Mouse (Mus musculus) neural tube, embryonic 12.5 days (tissue): ENCODE results near the gene Kctd21. TPM values are rescaled to one million over a fixed set of nuclear protein-coding genes. Genes with fewer than 3 reads are reported as not detected.

Experiments used
- ATAC-seq: fragments of 200-750 bp; cut with Nextera tagmentation; 2 replicates; pipeline ENCODE4 v1.8.0; 2017; ENCODE audit warnings: low read depth, mild to moderate bottlenecking, moderate TSS enrichment, moderate library complexity; ENCODE audit not compliant: low FRiP score
- H3K27ac ChIP-seq: fragments of 300-500 bp; sonication (generic); 2 replicates; pipeline ENCODE4 v1.5.1; 2016
- H3K27me3 ChIP-seq: fragments of 300-500 bp; sonication (generic); replicated peaks from 2 replicates; pipeline ENCODE4 v1.6.1; 2016; ENCODE audit warnings: mild to moderate bottlenecking
- H3K36me3 ChIP-seq: fragments of 300-500 bp; sonication (generic); 2 replicates; pipeline ENCODE4 v1.6.1; 2016; ENCODE audit warnings: mild to moderate bottlenecking
- H3K4me1 ChIP-seq: fragments of 300-500 bp; sonication (generic); 2 replicates; pipeline ENCODE4 v1.6.1; 2016
- H3K4me2 ChIP-seq: fragments of 300-500 bp; sonication (generic); replicated peaks from 2 replicates; pipeline ENCODE4 v1.6.1; 2016; ENCODE audit warnings: mild to moderate bottlenecking
- H3K4me3 ChIP-seq: fragments of 300-500 bp; sonication (generic); 2 replicates; pipeline ENCODE4 v1.5.1; 2016
- H3K9ac ChIP-seq: fragments of 300-500 bp; sonication (generic); 2 replicates; pipeline ENCODE4 v1.6.1; 2016; ENCODE audit warnings: mild to moderate bottlenecking
- H3K9me3 ChIP-seq: fragments of 300-500 bp; sonication (generic); 2 replicates; pipeline ENCODE4 v1.6.1; 2016; ENCODE audit warnings: mild to moderate bottlenecking
- WGBS: fragments of 180-500 bp; shearing (Covaris S2); methylation state at CpG from one replicate; pipeline ENCODE4 v1.1.7; 2016; 5-methylcytosine and 5-hydroxymethylcytosine counted together
- polyA plus RNA-seq: library from polyadenylated mRNA; unstranded; fragments of >200 nt; fragmentation: Nextera tagmentation; extraction: Ambion mirVana; gene quantifications from 2 replicates; pipeline ENCODE4 v1.2.1, GENCODE M21; 2016

The Kctd21 gene
- polyA plus RNA-seq, 1 experiment from 2014 or later = 7.0 TPM

- Histone ChIP-seq H3K9me3 (no peaks in the 10 kb centered on the region), H3K27ac (no peak overlapping the region), H3K9ac (no peak overlapping the region), H3K4me1 (no peaks in the 10 kb centered on the region), H3K4me3 (no peak overlapping the region), H3K4me2 (no peak overlapping the region), H3K27me3 (no peaks in the 10 kb centered on the region), H3K36me3 (peaks cover 7% of the 10 kb centered on the region)
- ATAC-seq = no peak
- 87% methylated on average over 11 of the region's 11 CpGs for WGBS
Observed at GRCm38 (mm10) chr7:97351792-97352513, 19.8 kb downstream of the Kctd21 start.

DNA sequence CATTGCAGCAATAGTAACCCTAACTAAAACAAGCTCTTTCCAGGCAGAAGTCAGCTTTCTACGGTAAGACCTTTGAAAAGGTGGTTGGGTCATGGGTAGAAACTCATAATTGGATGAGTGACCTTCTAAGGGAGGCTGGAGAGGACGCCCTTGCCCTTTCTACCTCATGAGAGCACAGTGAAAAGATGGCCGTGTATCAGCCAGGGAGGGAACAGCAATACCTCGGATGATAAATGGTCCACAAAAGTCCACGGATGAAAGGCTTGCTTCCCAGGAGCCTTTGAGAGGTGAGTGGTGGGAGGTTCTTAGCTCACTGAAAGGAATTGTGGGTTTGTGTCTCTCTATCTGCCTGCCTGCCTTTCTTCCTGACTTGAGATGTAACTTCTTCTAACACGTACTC, 21.2 kb downstream of the Kctd21 start:
- no peaks in the 10 kb centered on the region for H3K27me3 ChIP-seq
- H3K4me1 ChIP-seq = no peaks in the 10 kb centered on the region
- H3K4me2 ChIP-seq = no peak overlapping the region
- no peaks in the 10 kb centered on the region for H3K36me3 ChIP-seq
- H3K4me3 ChIP-seq = no peak overlapping the region
- ATAC-seq = no peak
- WGBS = 85% methylated on average over 6 of the region's 6 CpGs
- no peak overlapping the region for H3K9ac ChIP-seq
- no peak overlapping the region for H3K27ac ChIP-seq
- H3K9me3 ChIP-seq = no peaks in the 10 kb centered on the region

DNA sequence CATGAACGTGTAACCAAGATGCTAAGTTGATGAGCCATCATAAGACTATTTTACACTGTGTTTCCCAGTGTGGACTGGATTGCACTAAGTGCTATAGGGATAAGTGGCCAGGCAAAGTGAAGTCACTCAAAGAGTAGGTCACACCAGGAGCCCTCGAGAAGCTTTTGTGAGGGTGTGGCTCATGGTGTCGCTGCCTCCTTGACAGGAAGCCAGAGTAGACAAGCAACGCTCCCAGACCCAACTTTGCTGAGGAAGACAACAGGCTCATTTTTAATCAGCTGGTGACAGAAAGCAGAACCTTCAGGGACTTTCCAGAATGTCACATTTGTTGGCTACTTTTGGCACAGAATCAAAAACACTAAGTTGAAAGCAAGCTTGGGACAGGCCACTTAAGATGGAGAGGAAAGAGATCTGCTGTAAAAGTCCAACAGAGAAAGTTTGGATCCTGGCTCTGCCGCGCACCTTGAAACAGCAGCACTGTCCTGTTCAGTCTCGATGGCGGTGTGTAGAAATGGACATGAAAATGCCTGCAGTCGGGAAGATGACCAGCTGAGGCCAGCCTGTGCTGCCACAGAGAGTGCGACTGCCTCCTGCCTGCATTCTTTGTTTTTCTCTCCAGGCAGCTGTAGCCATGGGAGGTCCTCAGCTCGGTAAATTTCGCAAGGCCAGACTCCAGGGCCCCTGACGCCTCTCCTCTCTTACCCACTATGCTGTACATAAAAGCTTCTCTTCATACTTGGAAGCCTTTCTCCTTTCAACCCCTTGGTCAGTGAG, 23.1 kb downstream of the Kctd21 start:
- Histone ChIP-seq H3K27ac (no peak overlapping the region), H3K27me3 (no peaks in the 10 kb centered on the region), H3K9ac (no peak overlapping the region), H3K4me3 (no peak overlapping the region), H3K36me3 (no peaks in the 10 kb centered on the region), H3K9me3 (no peaks in the 10 kb centered on the region), H3K4me1 (no peaks in the 10 kb centered on the region), H3K4me2 (no peak overlapping the region)
- 50% methylated on average over 13 of the region's 13 CpGs for WGBS
- no peak for ATAC-seq

DNA sequence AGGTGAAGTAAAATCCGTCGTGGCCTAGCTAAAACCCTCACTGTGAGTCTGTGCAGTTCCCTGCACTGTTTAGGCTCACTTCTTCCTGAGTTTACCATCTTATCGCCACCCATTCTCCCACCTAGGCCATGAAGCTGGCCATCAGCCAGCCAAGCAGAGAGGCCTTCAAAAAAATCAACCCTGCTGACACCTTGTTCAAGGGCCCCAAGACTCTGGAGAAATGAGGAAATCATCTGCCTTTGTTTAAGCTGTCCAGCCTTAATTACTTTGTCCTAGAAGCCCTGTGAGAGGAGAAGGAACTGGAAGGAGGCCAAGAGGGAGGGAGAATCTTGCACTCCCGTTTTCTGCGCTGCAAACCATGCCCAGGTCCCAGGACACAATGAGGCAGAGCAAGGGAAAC, 24.1 kb downstream of the Kctd21 start:
- no peak for ATAC-seq
- 91% methylated on average over 5 of the region's 5 CpGs for WGBS
- no peak overlapping the region for H3K27ac ChIP-seq
- H3K4me3 ChIP-seq = no peak overlapping the region
- H3K9me3 ChIP-seq = no peaks in the 10 kb centered on the region
- no peaks in the 10 kb centered on the region for H3K27me3 ChIP-seq
- H3K4me1 ChIP-seq = no peaks in the 10 kb centered on the region
- no peak overlapping the region for H3K4me2 ChIP-seq
- no peaks in the 10 kb centered on the region for H3K36me3 ChIP-seq
- H3K9ac ChIP-seq = no peak overlapping the region

DNA sequence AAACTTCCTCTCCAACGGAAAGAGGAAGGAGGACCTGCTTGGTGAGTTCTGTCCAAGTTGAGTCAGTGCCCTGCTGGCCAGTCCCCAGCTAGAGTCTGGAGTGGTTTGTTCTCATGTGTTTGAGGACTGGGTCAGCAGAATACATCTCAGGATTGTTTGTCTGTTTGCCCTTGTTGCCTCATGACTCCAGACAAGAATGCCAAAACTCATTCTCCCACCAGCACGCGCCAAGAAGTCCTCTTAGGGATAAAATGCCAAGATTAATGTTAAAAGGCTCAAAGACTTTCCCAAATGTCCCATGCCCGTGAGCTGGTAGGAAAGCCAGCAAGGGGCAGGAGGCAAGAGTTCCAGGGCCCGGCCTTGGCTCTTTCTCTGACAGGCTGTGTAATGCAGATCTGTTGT, 24.7 kb downstream of the Kctd21 start:
- no peak overlapping the region for H3K27ac ChIP-seq
- 79% methylated on average over 5 of the region's 5 CpGs for WGBS
- H3K4me1 ChIP-seq = no peaks in the 10 kb centered on the region
- no peaks in the 10 kb centered on the region for H3K27me3 ChIP-seq
- H3K4me2 ChIP-seq = no peak overlapping the region
- H3K9ac ChIP-seq = no peak overlapping the region
- no peaks in the 10 kb centered on the region for H3K9me3 ChIP-seq
- ATAC-seq = no peak
- H3K4me3 ChIP-seq = no peak overlapping the region
- H3K36me3 ChIP-seq = no peaks in the 10 kb centered on the region

- H3K36me3 ChIP-seq = no peaks in the 10 kb centered on the region
- WGBS = 84% methylated on average over 3 of the region's 3 CpGs
Observed at GRCm38 (mm10) chr7:97357840-97358239, 25.7 kb downstream of the Kctd21 start.

DNA sequence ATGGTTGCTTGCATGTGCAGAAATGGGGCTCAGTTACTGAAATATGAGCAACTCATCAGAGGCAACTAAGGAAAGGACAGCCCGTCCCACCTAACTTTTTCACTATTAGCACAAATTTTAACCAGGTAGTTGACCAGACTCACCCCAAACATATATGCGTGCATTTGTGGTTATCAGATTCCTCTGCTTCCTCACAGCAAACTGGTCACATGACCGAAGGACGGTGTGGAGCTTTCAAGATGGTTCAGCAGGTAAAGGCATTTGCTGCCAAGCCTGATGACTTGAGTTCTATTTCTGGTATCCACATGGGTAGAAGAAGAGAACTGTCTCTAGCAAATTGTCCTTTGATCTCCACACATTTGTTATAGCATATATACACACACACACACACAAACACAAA, 26.2 kb downstream of the Kctd21 start:
- H3K9ac ChIP-seq = no peak overlapping the region
- ATAC-seq = no peak

More at GRCm38 (mm10) chr7:97357840-97358239, 25.7 kb downstream of the Kctd21 start:
- no peak for ATAC-seq
- Histone ChIP-seq H3K4me3 (no peak overlapping the region), H3K4me1 (no peaks in the 10 kb centered on the region), H3K27ac (no peak overlapping the region), H3K9ac (no peak overlapping the region), H3K4me2 (no peak overlapping the region), H3K27me3 (no peaks in the 10 kb centered on the region), H3K9me3 (no peaks in the 10 kb centered on the region)

DNA sequence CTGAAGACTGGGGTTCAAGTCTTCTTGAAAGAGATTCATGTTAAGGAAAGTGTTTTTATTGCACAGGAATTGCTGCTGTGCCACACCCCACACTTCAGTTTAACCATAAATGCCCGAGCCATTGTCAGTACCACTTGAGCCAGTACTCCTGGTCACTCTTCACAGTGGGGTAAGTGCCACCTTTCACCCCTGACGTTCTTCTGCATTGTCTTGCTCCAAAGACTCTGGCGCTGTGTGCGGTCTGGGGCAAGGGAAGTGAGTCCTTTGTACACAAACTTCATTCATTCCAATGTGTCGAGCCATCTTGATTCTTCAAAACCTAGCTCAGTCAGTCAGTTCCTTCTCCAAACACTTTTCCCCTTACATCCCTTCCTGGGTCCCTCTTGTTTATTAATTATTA, 28.0 kb downstream of the Kctd21 start:
- Histone ChIP-seq H3K9me3 (no peaks in the 10 kb centered on the region), H3K4me3 (no peak overlapping the region), H3K36me3 (no peaks in the 10 kb centered on the region), H3K27me3 (no peaks in the 10 kb centered on the region), H3K4me1 (no peaks in the 10 kb centered on the region), H3K4me2 (no peak overlapping the region), H3K27ac (no peak overlapping the region), H3K9ac (no peak overlapping the region)
- 55% methylated on average over 5 of the region's 5 CpGs for WGBS
- ATAC-seq = no peak

More for the DNA sequence above, 26.2 kb downstream of the Kctd21 start:
- WGBS = 91% methylated on average over 4 of the region's 4 CpGs
- no peak overlapping the region for H3K27ac ChIP-seq
- H3K36me3 ChIP-seq = no peaks in the 10 kb centered on the region
- H3K9me3 ChIP-seq = no peaks in the 10 kb centered on the region
- H3K4me2 ChIP-seq = no peak overlapping the region
- no peaks in the 10 kb centered on the region for H3K4me1 ChIP-seq
- no peak overlapping the region for H3K4me3 ChIP-seq
- no peaks in the 10 kb centered on the region for H3K27me3 ChIP-seq

DNA sequence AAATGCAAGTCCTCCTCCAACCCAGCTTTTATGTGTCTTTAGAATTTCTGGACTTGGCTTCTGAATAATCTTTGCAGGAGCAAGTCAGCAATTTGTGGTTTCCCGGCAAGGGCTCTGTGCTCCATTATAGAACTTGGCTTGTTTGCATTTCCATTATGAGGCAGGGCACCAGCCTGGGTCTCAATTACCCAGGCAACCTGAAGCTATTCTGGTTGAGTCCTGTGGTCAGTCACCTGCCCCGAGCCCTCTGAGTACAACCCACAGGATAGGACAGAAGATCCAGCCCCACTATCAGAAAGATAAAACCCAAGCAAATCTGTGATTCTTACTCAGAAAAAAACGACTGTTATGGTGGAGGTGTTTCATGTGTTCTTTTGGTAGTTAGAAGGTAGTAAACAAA, 28.8 kb downstream of the Kctd21 start:
- H3K36me3 ChIP-seq = no peaks in the 10 kb centered on the region
- H3K4me1 ChIP-seq = no peaks in the 10 kb centered on the region
- H3K27ac ChIP-seq = no peak overlapping the region
- no peaks in the 10 kb centered on the region for H3K27me3 ChIP-seq
- ATAC-seq = no peak
- no peaks in the 10 kb centered on the region for H3K9me3 ChIP-seq
- WGBS = 51% methylated on average over 3 of the region's 3 CpGs
- no peak overlapping the region for H3K4me2 ChIP-seq
- no peak overlapping the region for H3K4me3 ChIP-seq
- no peak overlapping the region for H3K9ac ChIP-seq

DNA sequence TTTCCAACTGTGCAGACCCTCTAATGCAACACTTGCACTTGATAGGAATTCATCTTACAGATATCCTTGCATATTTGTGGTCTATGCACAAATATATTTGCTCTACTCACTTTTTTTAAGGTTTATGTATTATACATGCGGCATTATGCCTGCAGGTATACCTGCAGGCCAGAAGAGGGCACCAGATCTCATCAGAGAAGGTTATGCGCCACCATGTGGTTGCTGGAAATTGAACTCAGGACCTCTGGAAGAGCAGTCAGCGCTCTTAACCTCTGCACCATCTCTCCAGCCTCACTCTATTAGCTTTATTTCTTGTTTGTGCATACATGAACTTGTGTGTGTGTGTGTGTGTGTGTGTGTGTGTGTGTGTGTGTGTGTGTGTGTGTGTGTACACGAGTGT, 29.3 kb downstream of the Kctd21 start:
- Histone ChIP-seq H3K4me2 (no peak overlapping the region), H3K27me3 (no peaks in the 10 kb centered on the region), H3K27ac (no peak overlapping the region), H3K9ac (no peak overlapping the region), H3K4me1 (no peaks in the 10 kb centered on the region), H3K4me3 (no peak overlapping the region), H3K36me3 (no peaks in the 10 kb centered on the region), H3K9me3 (no peaks in the 10 kb centered on the region)
- no peak for ATAC-seq
- 23% methylated on average over 4 of the region's 4 CpGs for WGBS

DNA sequence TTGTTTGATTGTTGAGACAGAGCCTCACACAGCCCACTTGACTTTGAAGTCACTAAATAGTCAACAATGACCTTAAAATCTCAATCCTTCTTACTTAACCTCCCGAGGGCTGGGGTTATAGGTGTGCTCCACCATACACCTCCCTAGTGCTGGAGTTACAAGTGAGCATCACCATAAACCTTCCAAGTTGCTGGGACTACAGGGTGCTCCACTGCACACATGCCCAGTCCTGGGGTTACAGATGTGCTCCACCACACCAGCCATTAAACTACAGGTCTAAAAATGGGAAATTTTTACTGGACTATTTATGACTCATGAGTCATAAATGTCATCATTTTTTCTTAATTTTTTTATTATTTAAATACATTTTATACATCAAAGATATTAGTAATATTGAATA, 33.8 kb downstream of the Kctd21 start:
- Histone ChIP-seq H3K27me3 (no peaks in the 10 kb centered on the region), H3K36me3 (no peaks in the 10 kb centered on the region), H3K4me3 (no peak overlapping the region), H3K4me2 (no peak overlapping the region), H3K4me1 (peaks cover 2% of the 10 kb centered on the region; the same call in 1 of the 2 replicates), H3K27ac (no peak overlapping the region), H3K9ac (no peak overlapping the region), H3K9me3 (no peaks in the 10 kb centered on the region)
- ATAC-seq = no peak
- WGBS = 93% methylated on average over 1 of the region's 1 CpGs

GRCm38 (mm10) chr7:97375101-97375500, 43.0 kb downstream of the Kctd21 start:
- Histone ChIP-seq H3K27me3 (no peaks in the 10 kb centered on the region), H3K9ac (no peak overlapping the region), H3K36me3 (peaks cover 42% of the 10 kb centered on the region), H3K4me3 (no peak overlapping the region), H3K4me2 (no peak overlapping the region), H3K9me3 (no peaks in the 10 kb centered on the region), H3K4me1 (peaks cover 12% of the 10 kb centered on the region; the same call in 1 of the 2 replicates), H3K27ac (no peak overlapping the region)
- 95% methylated on average over 9 of the region's 9 CpGs for WGBS
- no peak for ATAC-seq
